Mouse (Mus musculus) right cerebral cortex, postnatal 25 days (tissue): ENCODE results near the gene Chtf18.

Source experiments
- DNase-seq: peaks from one replicate; pipeline ENCODE4 v3.0.0; 2022

Chtf18 gene

DNA sequence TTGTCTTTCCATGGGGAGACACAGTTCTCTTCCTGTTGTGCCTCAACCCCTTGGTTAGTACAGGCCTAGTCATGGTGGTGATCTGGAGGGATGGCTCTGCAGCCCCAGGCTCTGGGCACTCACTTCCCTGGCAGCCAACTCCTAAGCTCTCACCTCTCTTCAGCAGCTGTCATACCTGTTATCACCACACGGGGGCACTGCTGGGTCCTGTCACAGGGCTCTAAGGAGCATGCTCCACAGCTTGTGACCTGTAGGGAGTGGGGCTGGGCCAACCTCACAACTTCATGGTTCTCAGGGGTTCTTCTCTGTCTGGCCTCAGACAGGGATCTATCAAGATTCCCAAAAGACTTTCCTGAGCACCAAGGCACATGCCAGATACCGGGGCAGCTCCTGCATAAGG lies 4.9 kb upstream of the Chtf18 start:
- peak; percentile 75 for DNase-seq

- no peak for DNase-seq
These were observed 721 bp upstream of the Chtf18 start for GRCm38 (mm10) chr17:25728009-25728270.

DNA sequence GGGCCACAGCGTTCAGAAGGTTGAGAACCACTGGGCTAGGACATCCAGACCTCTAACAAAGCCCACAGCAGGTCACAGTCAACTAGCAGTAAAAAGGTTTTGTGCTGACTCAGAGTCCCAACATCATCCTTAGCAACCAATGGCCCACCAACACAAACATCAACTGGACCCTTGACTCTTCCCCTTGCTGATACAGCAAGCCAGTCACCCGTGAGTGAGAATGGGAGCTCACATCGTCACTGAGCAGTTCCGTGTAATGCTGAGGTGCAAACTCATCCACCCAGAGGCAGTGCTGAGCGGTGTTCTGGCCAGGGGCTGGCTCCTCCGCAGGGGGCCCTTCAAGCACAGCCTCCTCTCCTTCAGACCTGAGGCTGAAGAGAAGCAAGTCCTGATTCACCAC lies 2.0 kb downstream of the Chtf18 start:
- no peak for DNase-seq

GRCm38 (mm10) chr17:25723919-25724318 lies 3.3 kb downstream of the Chtf18 start:
- DNase-seq: no peak

DNA sequence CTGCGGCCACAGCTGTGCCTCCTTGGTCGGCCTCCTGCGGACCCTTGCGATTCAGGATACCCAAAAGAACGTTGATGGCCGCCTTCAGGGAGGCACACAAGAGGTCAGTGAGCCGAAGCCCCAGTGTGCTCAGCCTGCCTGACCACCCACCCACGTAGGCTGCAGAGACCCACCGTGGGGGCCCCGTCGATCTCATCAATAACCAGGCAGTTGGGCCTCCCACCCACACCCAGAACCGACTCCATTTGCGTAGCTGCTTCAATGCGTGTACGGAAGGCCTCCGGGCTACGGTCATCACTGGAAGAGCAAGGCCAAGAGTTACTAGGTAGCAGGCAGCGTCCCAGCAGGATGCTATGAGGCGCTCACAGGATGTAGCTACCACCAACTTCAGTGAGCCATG lies 3.7 kb downstream of the Chtf18 start:
- no peak for DNase-seq

DNA sequence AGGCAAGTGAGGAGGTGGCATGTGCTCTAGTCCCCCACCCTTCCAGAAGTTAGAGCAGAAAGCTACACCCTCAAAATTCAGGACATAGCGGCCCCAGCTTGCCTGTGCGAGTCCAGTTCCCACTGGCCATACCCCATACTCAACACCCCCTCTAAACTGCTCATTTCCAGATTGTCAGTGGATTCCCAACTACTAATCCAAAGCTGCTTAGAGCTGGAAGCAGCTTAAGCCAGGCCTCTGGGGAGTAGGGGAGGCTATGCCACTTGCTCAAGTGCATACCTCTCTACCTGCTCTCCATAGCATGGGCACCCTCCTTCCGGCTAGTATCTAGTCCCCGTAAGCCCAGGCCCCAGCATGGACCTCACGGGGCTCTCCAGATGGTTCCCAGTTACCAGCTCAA lies 5.7 kb downstream of the Chtf18 start:
- DNase-seq: no peak

GRCm38 (mm10) chr17:25717691-25718090 lies 9.5 kb downstream of the Chtf18 start:
- no peak for DNase-seq

DNA sequence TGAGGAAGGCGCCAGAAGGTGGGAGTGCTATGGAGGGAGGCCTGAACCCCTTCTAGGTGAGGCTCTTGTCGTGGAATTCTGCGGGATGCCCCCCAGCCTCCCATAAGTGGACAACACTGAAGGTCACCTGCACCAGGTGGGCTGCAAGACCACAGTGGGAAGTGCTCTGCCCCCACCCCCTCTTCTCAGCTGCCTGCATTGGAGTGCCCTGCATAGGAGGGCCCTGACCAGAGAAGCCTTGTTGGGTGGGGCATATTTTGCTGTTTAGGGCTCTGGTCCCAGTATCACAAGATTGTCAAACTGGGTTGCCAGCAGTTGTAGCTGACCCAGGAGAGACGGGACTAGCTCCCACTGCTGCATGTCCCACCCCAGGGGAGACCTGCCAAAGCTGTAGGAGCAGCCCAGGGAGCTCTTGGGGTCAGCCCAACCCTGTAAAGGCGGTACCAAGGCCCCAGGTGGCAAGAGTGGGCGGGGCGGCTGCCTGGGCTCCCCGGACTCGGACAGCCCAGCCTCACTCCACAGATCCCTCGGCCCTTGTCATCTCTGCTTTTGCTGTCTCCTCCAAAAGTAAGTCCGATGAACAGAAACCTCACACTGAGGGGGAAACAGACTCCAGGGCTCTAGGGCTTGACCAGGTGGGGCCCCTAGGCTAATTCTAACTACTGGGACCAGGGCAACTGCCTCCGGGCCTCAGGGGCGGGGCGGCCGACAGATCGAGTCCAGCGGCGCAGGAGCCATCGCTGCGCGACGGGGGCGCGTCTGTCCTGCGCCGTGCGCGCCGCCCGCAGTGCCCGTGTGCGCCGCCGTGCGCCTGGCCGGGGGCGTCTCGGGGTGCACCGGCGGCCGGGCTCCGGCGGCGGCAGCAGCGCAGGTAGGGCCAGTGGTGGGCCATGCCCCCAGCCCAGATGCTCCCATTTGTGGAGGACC lies 10.2 kb downstream of the Chtf18 start, which contains the start of gene Gng13:
Gng13 (plus strand) TSS at position 461 of the 927 bp plus-strand sequence.
- peak; percentile 72 for DNase-seq

DNA sequence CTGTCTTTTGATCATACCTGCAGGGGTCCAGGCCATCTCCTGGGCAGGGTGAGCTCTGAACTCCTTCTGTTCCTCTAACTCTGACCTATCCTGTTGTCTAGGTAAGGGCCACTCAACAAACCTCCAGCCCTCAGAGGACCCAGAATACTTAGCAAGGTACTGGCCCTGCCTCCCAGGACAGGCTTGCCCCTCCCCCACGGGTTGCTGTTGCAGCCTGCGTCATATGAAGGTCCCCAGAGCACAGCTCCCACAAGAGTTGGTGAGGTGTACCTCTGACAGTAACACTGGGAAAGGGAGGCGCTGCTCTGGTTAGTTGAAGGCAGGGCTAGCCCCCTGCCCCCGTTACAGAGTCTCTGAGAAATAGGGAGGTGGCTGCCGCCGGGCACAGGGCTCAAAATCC lies 11.1 kb downstream of the Chtf18 start:
- DNase-seq: no peak

DNA sequence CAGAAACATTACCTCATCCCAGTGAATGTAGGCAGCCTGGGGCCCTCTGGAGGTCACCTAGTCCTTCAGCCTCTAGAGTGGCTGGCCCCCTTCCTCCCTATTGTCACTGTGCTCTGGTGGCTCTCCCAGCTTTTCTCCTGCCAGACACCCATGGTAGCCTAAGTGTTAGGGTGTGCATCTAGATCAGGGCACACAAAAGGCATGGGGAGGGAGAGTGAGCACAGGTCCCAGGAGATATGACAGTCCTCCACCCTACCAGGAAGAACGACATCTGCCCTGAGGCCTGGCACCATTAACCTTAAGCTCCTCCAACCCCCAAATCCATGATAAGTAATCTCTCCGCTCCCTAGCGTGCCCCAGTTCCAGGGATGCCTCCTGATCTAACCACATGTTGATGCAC lies 11.6 kb downstream of the Chtf18 start:
- DNase-seq: no peak

- no peak for DNase-seq
These were observed 16.1 kb downstream of the Chtf18 start for GRCm38 (mm10) chr17:25711136-25711535.

DNA sequence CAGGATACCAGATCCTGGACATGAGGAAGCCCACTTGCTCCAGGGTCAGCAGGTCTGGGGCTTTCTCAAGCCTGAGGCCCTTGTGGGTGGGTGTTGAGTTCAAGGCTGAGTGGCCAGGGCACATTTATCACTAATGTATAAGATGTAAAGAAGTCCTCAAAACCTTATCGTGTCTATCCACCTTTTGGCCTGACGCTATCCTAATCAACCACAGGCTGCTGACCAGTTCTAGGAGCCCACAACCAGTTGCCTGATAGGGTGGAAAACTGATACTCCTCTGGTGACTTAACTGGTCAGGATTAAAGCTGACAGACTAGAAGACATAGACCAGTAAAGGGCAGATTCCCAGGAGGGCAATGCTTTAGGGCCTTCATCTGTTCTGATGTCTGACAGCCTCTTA lies 17.2 kb downstream of the Chtf18 start:
- no peak for DNase-seq

GRCm38 (mm10) chr17:25700863-25701496 lies 26.2 kb downstream of the Chtf18 start:
- DNase-seq: no peak

DNA sequence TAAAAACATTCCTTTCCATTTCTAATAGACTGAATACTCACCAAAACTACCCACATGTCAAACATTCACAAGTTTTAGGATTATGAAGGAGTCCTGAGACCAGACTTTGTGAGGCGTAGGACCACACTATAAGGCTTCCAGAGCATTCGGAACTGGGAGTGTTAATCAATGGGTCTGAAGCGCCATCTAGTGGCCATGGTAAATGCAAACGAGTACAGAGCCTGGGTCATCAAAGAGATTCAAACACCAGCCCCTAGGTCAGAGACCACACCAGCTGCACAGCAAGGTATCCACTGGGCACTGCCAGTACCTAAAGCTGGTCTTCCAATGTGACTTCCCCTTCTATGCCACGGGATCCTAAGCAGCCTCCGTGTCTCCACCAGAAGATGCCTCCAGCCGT lies 28.8 kb downstream of the Chtf18 start:
- peak; percentile 74 for DNase-seq

DNA sequence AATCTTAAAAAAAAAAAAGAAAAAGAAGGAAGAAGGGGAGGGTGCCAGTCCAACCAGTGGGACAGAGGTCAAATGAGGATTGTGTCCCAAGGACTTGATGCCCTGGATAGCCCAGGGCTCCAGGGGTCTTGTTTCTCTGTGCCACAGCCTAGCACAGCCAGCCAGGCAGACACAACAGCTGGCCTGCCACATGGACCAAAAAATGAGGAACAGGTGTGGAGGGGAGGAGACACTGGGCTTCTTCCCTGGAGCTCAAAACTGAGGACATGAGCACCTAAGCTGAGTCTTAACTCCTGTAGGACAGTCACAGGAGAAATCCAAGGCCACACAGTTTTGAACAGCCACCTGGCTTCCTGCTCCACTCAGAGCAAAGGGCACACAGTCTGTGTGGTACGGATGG lies 31.0 kb downstream of the Chtf18 start:
- DNase-seq: no peak

DNA sequence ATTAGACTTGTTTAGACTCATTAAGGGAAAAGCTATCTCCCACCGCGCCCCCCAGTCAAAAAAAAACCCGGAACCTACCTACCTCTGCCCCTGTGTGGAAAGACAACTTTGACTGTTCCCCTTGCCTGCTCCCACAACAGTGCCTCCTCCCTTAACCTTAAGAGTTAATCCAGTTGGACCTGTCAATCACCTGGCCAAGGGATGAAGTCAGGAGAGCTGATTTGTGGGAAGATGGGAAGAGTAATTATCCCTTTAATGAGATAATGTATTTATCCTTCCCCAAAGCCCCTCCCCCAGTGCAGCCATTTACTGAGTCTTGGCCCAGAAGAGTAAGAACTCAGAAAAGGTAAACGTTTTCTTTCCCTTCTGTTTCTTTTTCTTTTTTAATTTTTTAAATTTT lies 38.3 kb downstream of the Chtf18 start:
- no peak for DNase-seq

- DNase-seq: no peak
These were observed 40.9 kb downstream of the Chtf18 start for GRCm38 (mm10) chr17:25686323-25686722.

- no peak for DNase-seq
These were observed 45.6 kb downstream of the Chtf18 start for GRCm38 (mm10) chr17:25681636-25682035.

DNA sequence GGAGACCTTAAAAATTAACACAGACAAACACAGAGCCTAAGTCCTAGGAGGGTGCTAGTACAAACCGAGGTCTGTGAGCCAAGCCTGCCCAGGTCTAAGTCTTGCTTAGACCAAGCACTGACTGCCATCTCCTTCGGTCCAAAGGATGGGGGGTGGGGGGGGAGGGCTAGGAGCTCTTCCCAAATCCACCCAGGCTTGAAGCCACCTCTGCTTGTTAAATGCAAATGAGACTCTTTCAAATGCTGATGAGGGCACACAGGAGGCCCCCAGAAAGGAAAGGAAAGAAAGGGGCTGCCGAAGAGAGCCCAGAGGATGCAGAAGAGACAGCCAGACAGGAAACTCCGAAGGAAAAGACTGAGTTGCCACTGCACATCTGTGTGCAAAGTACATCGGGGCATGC lies 47.4 kb downstream of the Chtf18 start:
- DNase-seq: no peak

GRCm38 (mm10) chr17:25677969-25678368 lies 49.2 kb downstream of the Chtf18 start:
- DNase-seq: no peak

DNA sequence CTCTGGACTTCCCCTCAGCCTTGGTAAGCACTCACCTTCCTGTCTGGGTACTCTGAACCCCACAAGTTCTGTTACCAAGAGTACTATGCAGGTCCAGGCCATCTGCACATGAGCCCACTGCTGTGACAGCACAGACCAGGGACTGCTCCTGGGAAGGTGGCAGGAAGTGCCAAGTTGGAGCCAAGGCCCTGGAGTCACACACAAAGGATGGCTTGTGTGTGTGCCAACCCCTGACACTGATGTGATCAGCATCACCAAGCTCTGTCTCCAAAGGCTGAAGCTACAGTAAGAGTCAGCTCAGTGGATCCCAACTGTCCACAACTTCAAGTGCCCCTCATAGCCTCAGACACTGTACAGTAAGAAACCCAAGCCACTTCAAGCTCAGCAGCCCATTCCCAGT lies 54.2 kb downstream of the Chtf18 start:
- DNase-seq: no peak
